Mouse (Mus musculus) spleen, adult 2 months (tissue): Measurements from ENCODE around the gene Spata5.
A peak's percentile ranks its signal among the peaks of the same experiment; 100 is the strongest.

ENCODE experiments used
- CTCF ChIP-seq: fragments of 200-500 bp; IDR thresholded peaks from 2 replicates; pipeline ENCODE4 v1.5.1; 2011; ENCODE audit warnings: mild to moderate bottlenecking, inconsistent platforms; ENCODE audit not compliant: insufficient read depth, insufficient read length, insufficient replicate concordance; ENCODE audit errors: extremely low read depth
- POLR2A ChIP-seq: fragments of 200-500 bp; IDR thresholded peaks from 2 replicates; pipeline ENCODE4 v1.6.1; 2011; ENCODE audit warnings: low read depth, low read length, inconsistent platforms

DNA sequence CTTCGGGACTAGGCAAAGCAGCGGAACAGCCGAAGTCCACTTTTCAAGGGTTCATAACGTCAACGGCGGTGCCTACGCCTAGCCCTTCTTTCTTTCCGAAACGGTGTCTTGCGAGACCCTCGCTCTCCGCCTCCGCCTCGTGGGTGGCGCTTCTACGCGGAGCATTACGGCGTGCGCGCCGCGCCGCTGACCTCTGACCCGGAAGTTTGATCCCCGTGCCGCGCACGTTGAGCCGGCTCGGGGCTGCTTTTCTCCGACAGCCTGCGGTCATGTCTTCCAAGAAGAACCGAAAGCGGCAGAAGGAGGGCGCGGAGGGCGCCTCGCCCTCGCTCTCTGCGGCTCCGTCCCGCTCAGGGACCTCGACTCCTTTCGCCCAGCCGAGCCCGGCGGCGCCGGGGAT lies 376 bp downstream of the Spata5 start, which contains the start of gene Nudt6:
- no peak for TF ChIP-seq CTCF
- peak; percentile 31; the same call in 1 of the 2 replicates for TF ChIP-seq POLR2A
